Mouse (Mus musculus) intestine, embryonic 16.5 days (tissue): ENCODE measurements at regions not wholly inside any gene's neighbourhood (a gene's known extent, or its start where the extent isn't known, plus 50 kb on each side); places are given as distances from the start of the nearest gene placed in this dataset.

Experiments
- ATAC-seq: fragments of 200-750 bp; cut with Nextera tagmentation; 2 replicates; pipeline ENCODE4 v1.8.0; 2017; ENCODE audit warnings: moderate TSS enrichment, moderate library complexity
- H3K27ac ChIP-seq: fragments of 300-500 bp; sonication (generic); 2 replicates; pipeline ENCODE4 v1.5.1; 2014; ENCODE audit warnings: mild to moderate bottlenecking, low read length
- H3K27me3 ChIP-seq: fragments of 300-500 bp; sonication (generic); replicated peaks from 2 replicates; pipeline ENCODE4 v1.6.1; 2014; ENCODE audit warnings: low read length, control low read depth, mixed read lengths; ENCODE audit not compliant: control insufficient read depth, insufficient read depth
- H3K36me3 ChIP-seq: fragments of 300-500 bp; sonication (generic); 2 replicates; pipeline ENCODE4 v1.6.1; 2014; ENCODE audit warnings: low read length, control low read depth; ENCODE audit not compliant: control insufficient read depth, insufficient read depth
- H3K4me1 ChIP-seq: fragments of 300-500 bp; sonication (generic); 2 replicates; pipeline ENCODE4 v1.6.1; 2014; ENCODE audit warnings: low read length, control low read depth, mixed read lengths; ENCODE audit not compliant: control insufficient read depth, insufficient read depth
- H3K4me2 ChIP-seq: fragments of 300-500 bp; sonication (generic); 2 replicates; pipeline ENCODE4 v1.6.1; 2014; ENCODE audit warnings: low read depth, low read length, control low read depth
- H3K4me3 ChIP-seq: fragments of 300-500 bp; sonication (generic); 2 replicates; pipeline ENCODE4 v1.5.1; 2014; ENCODE audit warnings: mild to moderate bottlenecking, low read length
- H3K9ac ChIP-seq: fragments of 300-500 bp; sonication (generic); 2 replicates; pipeline ENCODE4 v1.6.1; 2014; ENCODE audit warnings: low read depth, low read length
- H3K9me3 ChIP-seq: fragments of 300-500 bp; sonication (generic); 2 replicates; pipeline ENCODE4 v1.6.1; 2016; ENCODE audit warnings: low read length, control low read depth; ENCODE audit not compliant: control insufficient read depth
- WGBS: fragments of 180-500 bp; shearing (Covaris S2); extraction: QIAGEN DNeasy Blood & Tissue Kit; methylation state at CpG from one replicate; pipeline ENCODE4 v1.1.7; 2014; 5-methylcytosine and 5-hydroxymethylcytosine counted together

DNA sequence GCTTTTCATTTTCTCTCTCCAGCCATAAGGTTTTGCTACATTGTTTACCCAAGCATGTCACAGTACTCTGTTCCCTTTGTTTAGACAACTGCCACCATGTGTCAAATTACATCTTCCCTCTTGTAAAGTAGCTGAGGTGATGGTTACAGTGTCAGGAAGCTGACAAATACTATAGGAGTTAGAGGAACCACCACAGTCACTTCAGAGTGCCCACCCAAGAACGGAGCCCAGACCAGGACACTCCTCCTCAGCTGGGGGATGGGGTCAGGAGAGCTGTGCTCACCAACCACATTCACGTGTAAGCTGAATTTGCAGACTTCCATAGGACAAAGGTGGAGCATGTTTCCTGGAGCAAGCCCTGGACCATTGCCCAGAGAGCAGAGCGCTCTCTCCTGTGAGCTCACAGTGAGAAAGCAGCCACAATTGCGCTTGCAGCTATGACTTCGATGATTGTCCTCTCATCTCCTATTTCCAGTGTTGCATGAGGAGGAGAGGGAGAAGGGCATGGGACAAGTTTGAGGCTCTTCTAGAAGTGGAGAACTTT, 487.5 kb downstream of the Ajap1 start:
- Histone ChIP-seq H3K9me3 (no peaks in the 10 kb centered on the region), H3K9ac (no peak overlapping the region), H3K36me3 (no peaks in the 10 kb centered on the region), H3K27ac (no peak overlapping the region), H3K4me1 (no peaks in the 10 kb centered on the region), H3K4me3 (no peak overlapping the region), H3K27me3 (0 out of 2 replicates have a peak, but pooled peaks cover 2% of the 10 kb centered on the region), H3K4me2 (no peak overlapping the region)
- WGBS = 47% methylated on average over 5 of the region's 5 CpGs
- ATAC-seq = no peak

DNA sequence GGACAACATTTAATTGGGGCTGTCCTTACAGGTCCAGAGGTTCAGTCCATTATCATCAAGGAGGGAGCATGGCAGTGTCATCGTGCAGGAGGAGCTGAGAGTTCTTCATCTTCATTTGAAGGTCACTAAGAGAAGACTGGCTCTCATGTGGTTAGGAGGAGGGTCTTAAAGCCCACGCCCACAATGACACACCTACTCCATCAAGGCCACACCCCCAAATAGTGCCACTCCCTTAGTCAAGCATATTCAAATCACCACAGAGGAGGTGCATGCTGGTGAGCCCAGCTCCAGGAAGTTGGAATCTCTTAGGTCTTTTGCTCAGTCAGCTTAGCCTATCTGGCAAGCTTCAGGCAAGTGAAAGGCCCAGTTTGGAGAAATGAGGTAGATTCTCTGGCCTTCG, 488.4 kb downstream of the Ajap1 start:
- Histone ChIP-seq H3K4me2 (no peak overlapping the region), H3K27ac (no peak overlapping the region), H3K9ac (no peak overlapping the region), H3K4me1 (no peaks in the 10 kb centered on the region), H3K36me3 (no peaks in the 10 kb centered on the region), H3K27me3 (0 out of 2 replicates have a peak, but pooled peaks cover 2% of the 10 kb centered on the region), H3K9me3 (no peaks in the 10 kb centered on the region), H3K4me3 (no peak overlapping the region)
- WGBS = 71% methylated on average over 3 of the region's 3 CpGs
- ATAC-seq = no peak

DNA sequence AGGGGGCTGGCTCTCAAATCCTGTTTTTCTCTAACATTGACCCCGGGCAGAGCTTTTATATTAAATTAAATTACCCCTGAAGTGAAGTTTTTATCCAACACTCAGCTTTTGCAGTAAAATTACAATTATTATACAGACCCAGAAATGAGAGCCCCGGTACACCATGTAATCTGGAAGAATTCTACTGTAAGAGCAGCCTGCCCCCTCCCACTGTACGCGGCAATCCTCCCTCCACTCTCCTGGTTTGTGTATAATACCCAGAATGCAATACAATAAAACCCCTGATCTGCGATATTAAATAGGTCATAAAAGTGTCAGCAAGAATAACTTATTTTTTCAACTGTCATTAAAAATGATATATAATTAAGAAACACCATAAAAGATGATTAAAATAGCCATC, 492.3 kb downstream of the Ajap1 start:
- Histone ChIP-seq H3K4me3 (no peak overlapping the region), H3K4me1 (no peaks in the 10 kb centered on the region), H3K27ac (no peak overlapping the region), H3K4me2 (no peak overlapping the region), H3K9me3 (no peaks in the 10 kb centered on the region), H3K27me3 (no peaks in the 10 kb centered on the region), H3K9ac (no peak overlapping the region), H3K36me3 (no peaks in the 10 kb centered on the region)
- WGBS = 62% methylated on average over 5 of the region's 5 CpGs
- no peak for ATAC-seq

DNA sequence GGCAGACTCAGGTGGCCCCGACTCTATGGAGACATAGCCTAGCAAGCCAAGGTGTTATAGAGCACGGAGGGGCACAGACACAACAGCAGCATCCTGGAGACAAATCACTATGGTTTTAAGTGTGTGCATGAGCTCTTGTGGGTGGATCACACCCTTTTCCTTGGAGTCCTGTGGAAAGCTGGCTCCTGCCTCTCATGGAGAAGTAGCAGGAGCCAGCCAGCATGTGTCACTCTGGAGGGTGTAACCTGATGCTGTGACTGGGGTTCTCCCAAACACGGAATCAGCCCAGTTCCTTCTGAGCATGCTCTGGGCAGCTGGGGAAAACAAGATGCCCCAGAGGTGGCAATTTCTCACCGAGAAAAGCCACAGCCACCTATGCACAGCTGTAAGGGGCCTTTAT, 494.9 kb downstream of the Ajap1 start:
- Histone ChIP-seq H3K4me3 (no peak overlapping the region), H3K9ac (no peak overlapping the region), H3K4me1 (no peaks in the 10 kb centered on the region), H3K27me3 (no peaks in the 10 kb centered on the region), H3K27ac (no peak overlapping the region), H3K36me3 (no peaks in the 10 kb centered on the region), H3K4me2 (no peak overlapping the region), H3K9me3 (no peaks in the 10 kb centered on the region)
- ATAC-seq = no peak
- WGBS = 80% methylated on average over 4 of the region's 4 CpGs

DNA sequence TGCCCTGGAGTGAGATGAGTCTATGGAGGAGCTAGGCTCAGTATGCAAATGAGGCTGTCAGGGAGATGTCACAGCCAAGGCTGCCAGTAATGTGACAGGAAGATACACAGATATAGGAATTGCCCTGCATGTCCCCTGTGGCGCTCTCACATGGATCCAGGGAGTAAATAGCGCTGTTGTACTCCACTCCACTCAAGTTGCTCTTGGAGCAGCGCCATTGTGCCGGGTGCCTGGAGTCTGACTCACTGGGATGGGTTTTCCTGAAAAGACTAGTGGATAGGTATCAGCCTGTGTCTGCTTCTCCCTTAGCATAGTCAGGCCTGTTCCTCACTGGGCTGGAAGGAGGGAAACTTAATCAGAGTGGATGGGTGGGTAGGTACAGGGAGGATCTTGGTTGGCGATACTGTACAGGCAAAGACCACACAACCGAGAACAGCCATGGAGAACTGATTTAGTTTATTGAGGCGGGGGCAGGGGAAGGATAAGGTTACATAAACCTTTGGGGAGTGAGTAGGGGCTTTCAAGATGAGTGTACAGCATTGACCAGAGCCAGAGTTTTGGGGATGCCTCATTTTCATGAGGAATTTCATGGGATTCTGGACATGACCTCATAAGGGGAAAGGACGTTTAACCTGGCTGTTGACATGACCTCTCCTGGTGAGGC, 497.5 kb upstream of the Kcnab2 start:
- H3K27ac ChIP-seq = no peak overlapping the region
- H3K4me1 ChIP-seq = no peaks in the 10 kb centered on the region
- H3K4me3 ChIP-seq = no peak overlapping the region
- no peaks in the 10 kb centered on the region for H3K36me3 ChIP-seq
- H3K4me2 ChIP-seq = no peak overlapping the region
- H3K9me3 ChIP-seq = no peaks in the 10 kb centered on the region
- no peaks in the 10 kb centered on the region for H3K27me3 ChIP-seq
- 75% methylated on average over 8 of the region's 8 CpGs for WGBS
- ATAC-seq = no peak
- no peak overlapping the region for H3K9ac ChIP-seq

DNA sequence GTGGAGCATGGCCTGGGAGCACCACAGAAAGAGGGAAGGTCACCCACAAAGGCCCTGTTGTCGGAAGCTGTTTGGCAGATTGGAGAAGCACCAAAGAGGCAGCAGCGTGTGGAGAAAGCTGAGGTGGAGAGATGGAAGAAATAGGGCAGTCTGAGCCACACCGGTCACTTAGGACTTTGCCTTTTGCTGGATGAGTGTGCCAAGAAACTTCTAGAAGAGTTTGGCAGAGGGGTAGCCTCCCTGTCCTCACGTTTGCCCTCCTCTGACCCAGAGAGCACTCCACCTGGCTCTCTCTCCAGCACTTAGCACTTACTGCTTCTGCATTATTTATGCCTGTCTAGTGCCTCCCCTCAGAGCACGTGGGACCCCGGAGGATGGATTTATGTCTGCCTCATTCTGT, 485.3 kb upstream of the Kcnab2 start:
- no peak overlapping the region for H3K4me2 ChIP-seq
- 65% methylated on average over 6 of the region's 6 CpGs for WGBS
- H3K27me3 ChIP-seq = no peaks in the 10 kb centered on the region
- no peak overlapping the region for H3K9ac ChIP-seq
- no peak for ATAC-seq
- H3K36me3 ChIP-seq = no peaks in the 10 kb centered on the region
- H3K27ac ChIP-seq = no peak overlapping the region
- no peaks in the 10 kb centered on the region for H3K4me1 ChIP-seq
- H3K9me3 ChIP-seq = no peaks in the 10 kb centered on the region
- H3K4me3 ChIP-seq = no peak overlapping the region

DNA sequence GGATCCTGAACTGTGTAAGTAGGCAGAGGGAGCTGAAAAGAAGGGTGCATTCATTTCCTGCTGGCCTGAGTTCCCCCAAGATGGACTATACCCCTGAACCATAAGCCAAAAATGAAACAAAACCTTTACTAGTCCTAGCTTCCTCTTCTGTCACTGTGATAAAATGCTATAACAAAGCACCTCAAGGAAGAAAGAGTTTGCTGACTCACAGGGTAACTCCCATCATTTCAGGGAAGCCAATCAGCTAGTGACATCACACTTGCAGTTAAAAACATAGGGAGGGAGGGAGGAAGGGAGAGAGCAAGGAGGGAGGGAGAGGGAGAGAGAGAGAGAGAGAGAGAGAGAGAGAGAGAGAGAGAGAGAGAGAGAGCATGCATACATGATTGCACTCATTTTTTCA, 484.5 kb upstream of the Kcnab2 start:
- Histone ChIP-seq H3K4me2 (no peak overlapping the region), H3K36me3 (no peaks in the 10 kb centered on the region), H3K9me3 (no peaks in the 10 kb centered on the region), H3K9ac (no peak overlapping the region), H3K27me3 (no peaks in the 10 kb centered on the region), H3K4me1 (no peaks in the 10 kb centered on the region), H3K27ac (no peak overlapping the region), H3K4me3 (no peak overlapping the region)
- ATAC-seq = no peak

DNA sequence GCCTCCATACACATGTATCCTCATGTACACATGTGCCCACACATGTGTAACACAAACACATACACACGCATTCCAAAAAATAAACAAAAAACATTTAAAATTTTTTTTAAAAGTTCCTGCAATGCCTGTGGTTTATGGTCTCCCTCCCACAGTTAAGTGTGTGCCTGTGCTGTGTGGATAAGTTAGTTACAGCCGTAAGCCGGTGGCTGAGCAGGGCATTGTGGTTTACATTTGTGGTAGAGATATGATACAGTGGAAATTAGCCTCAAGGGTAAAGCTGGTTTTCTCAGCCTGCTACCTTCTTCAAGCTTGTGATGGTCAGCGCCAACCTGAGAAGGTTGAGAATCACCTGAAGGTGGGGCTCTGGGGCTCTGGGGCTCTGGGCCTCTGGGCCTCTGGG, 484.0 kb upstream of the Kcnab2 start:
- no peak overlapping the region for H3K9ac ChIP-seq
- no peak overlapping the region for H3K4me3 ChIP-seq
- no peaks in the 10 kb centered on the region for H3K4me1 ChIP-seq
- no peaks in the 10 kb centered on the region for H3K27me3 ChIP-seq
- no peaks in the 10 kb centered on the region for H3K36me3 ChIP-seq
- no peak overlapping the region for H3K27ac ChIP-seq
- WGBS = 87% methylated on average over 4 of the region's 4 CpGs
- no peak for ATAC-seq
- H3K9me3 ChIP-seq = no peaks in the 10 kb centered on the region
- H3K4me2 ChIP-seq = no peak overlapping the region

DNA sequence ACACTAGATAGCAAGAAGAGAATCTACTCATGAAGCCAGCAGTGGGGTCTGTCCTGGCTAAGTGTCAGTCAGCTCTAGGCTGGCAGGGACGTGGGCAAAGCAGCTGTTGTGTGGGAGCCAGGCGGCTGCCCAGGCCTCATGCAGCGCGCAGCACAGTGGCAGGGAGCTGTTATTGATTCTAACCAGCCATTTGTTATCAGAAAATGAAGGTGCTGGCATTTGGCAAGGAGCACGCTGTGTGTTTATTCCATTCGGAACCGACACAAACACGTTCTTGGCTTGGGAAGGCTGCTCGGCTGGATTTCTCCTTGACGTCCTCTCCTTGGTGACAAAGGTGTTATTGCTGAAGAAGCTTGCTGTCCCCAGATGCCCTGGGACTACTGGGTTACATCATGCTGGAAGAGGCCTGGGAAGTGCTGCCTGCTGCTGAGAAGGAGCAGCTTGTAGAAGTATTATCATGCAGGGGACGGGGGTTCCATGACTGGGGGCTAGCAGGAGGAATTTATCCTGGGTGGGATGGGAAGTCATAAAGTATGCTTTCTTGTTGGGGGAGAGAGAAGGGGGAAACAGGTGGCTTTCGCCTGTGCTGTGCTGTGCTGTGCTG, 482.1 kb upstream of the Kcnab2 start:
- 52% methylated on average over 12 of the region's 12 CpGs for WGBS
- no peaks in the 10 kb centered on the region for H3K27me3 ChIP-seq
- no peaks in the 10 kb centered on the region for H3K4me1 ChIP-seq
- H3K36me3 ChIP-seq = no peaks in the 10 kb centered on the region
- H3K9me3 ChIP-seq = no peaks in the 10 kb centered on the region
- no peak overlapping the region for H3K27ac ChIP-seq
- H3K4me2 ChIP-seq = no peak overlapping the region
- ATAC-seq = no peak
- no peak overlapping the region for H3K9ac ChIP-seq
- H3K4me3 ChIP-seq = no peak overlapping the region
